Mouse (Mus musculus): ENCODE results near the gene Map3k5.

- peak; percentile 30; the same call in 1 of the 2 replicates for TF ChIP-seq CTCF (IDR thresholded peaks at IDR 0.05; ENCODE audit: control insufficient read depth, insufficient read depth, insufficient replicate concordance, low read depth, low read length)
- TF ChIP-seq POLR2A (IDR thresholded peaks at IDR 0.05; ENCODE audit: control insufficient read depth, low read depth, low read length), result no peak
Measured at GRCm38 (mm10) chr10:19915301-19915700, 19.0 kb upstream of the Map3k5 start.

All from testis, adult 2 months (tissue).